Mouse (Mus musculus) neural tube, embryonic 11.5 days (tissue): ENCODE results near the gene Abcc4. TPM values are rescaled to one million over a fixed set of nuclear protein-coding genes. Genes with fewer than 3 reads are reported as not detected.
A peak's percentile ranks its signal among the peaks of the same experiment; 100 is the strongest.

Experiments
- ATAC-seq: fragments of 200-750 bp; cut with Nextera tagmentation; 2 replicates; pipeline ENCODE4 v1.8.0; 2017; ENCODE audit warnings: moderate number of reproducible peaks, mild to moderate bottlenecking, moderate TSS enrichment, moderate library complexity; ENCODE audit not compliant: insufficient read depth, low FRiP score, low TSS enrichment
- DNase-seq: peaks from one replicate; pipeline ENCODE4 v3.0.0-alpha.2; 2015; ENCODE audit warnings: low spot score
- H3K27ac ChIP-seq: fragments of 300-500 bp; sonication (generic); 2 replicates; pipeline ENCODE4 v1.5.1; 2014; ENCODE audit warnings: low read depth, mild to moderate bottlenecking, low read length
- H3K27me3 ChIP-seq: fragments of 300-500 bp; sonication (generic); 2 replicates; pipeline ENCODE4 v1.6.1; 2014; ENCODE audit warnings: mild to moderate bottlenecking, low read length, mixed read lengths; ENCODE audit not compliant: control insufficient read depth, insufficient read depth
- H3K36me3 ChIP-seq: fragments of 300-500 bp; sonication (generic); 2 replicates; pipeline ENCODE4 v1.6.1; 2014; ENCODE audit warnings: mild to moderate bottlenecking, low read length, moderate library complexity, mixed read lengths; ENCODE audit not compliant: control insufficient read depth, insufficient read depth
- H3K4me1 ChIP-seq: fragments of 300-500 bp; sonication (generic); 2 replicates; pipeline ENCODE4 v1.6.1; 2014; ENCODE audit warnings: low read length, mixed read lengths; ENCODE audit not compliant: control insufficient read depth, insufficient read depth
- H3K4me2 ChIP-seq: fragments of 300-500 bp; sonication (generic); 2 replicates; pipeline ENCODE4 v1.6.1; 2014; ENCODE audit warnings: low read depth, mild to moderate bottlenecking, moderate library complexity
- H3K4me3 ChIP-seq: fragments of 300-500 bp; sonication (generic); 2 replicates; pipeline ENCODE4 v1.5.1; 2014; ENCODE audit warnings: low read depth, low read length
- H3K9ac ChIP-seq: fragments of 300-500 bp; sonication (generic); 2 replicates; pipeline ENCODE4 v1.6.1; 2014; ENCODE audit warnings: mild to moderate bottlenecking, low read length
- H3K9me3 ChIP-seq: fragments of 300-500 bp; sonication (generic); 2 replicates; pipeline ENCODE4 v1.6.1; 2016; ENCODE audit warnings: low read length; ENCODE audit not compliant: control insufficient read depth
- WGBS: fragments of 180-500 bp; shearing (Covaris S2); extraction: QIAGEN DNeasy Blood & Tissue Kit; methylation state at CpG from one replicate; pipeline ENCODE4 v1.1.7; 2014; 5-methylcytosine and 5-hydroxymethylcytosine counted together
- polyA plus RNA-seq: library from polyadenylated mRNA; unstranded; fragments of >200 nt; fragmentation: Nextera tagmentation; extraction: Ambion mirVana; gene quantifications from 2 replicates; pipeline ENCODE4 v1.2.1, GENCODE M21; 2014

Abcc4 gene
- polyA plus RNA-seq, 1 experiment from 2014 or later: 3.3 TPM

- no peak for DNase-seq
- H3K4me2 ChIP-seq: peak overlapping the region; percentile 25; the same call in 1 of the 2 replicates
- H3K27me3 ChIP-seq: no peaks in the 10 kb centered on the region
- H3K36me3 ChIP-seq: no peaks in the 10 kb centered on the region
- WGBS: 53% methylated on average over 7 of the region's 7 CpGs
- peaks cover 10% of the 10 kb centered on the region; the same call in 1 of the 2 replicates for H3K4me1 ChIP-seq
- H3K27ac ChIP-seq: no peak overlapping the region
- ATAC-seq: 0 out of 2 replicates have a peak, but pooled peaks have one; percentile 49
- no peaks in the 10 kb centered on the region for H3K9me3 ChIP-seq
- H3K9ac ChIP-seq: no peak overlapping the region
- H3K4me3 ChIP-seq: no peak overlapping the region
These were observed 215.5 kb downstream of the Abcc4 start for GRCm38 (mm10) chr14:118490525-118490924.

- Histone ChIP-seq H3K9me3 (no peaks in the 10 kb centered on the region), H3K36me3 (no peaks in the 10 kb centered on the region), H3K4me2 (no peak overlapping the region), H3K4me1 (peaks cover 10% of the 10 kb centered on the region; the same call in 1 of the 2 replicates), H3K4me3 (no peak overlapping the region), H3K27me3 (no peaks in the 10 kb centered on the region), H3K9ac (no peak overlapping the region), H3K27ac (no peak overlapping the region)
- WGBS: 75% methylated on average over 11 of the region's 11 CpGs
- DNase-seq (no peak), ATAC-seq (no peak)
These were observed 219.7 kb downstream of the Abcc4 start for GRCm38 (mm10) chr14:118486349-118486748.

- DNase-seq: no peak
- WGBS: 94% methylated on average over 6 of the region's 6 CpGs
- no peaks in the 10 kb centered on the region for H3K27me3 ChIP-seq
- no peak for ATAC-seq
- no peaks in the 10 kb centered on the region for H3K36me3 ChIP-seq
- H3K9me3 ChIP-seq: no peaks in the 10 kb centered on the region
- H3K4me1 ChIP-seq: peaks cover 6% of the 10 kb centered on the region; the same call in 1 of the 2 replicates
- no peak overlapping the region for H3K4me3 ChIP-seq
- no peak overlapping the region for H3K9ac ChIP-seq
- no peak overlapping the region for H3K27ac ChIP-seq
- no peak overlapping the region for H3K4me2 ChIP-seq
These were observed 220.4 kb downstream of the Abcc4 start for GRCm38 (mm10) chr14:118485646-118486045.

GRCm38 (mm10) chr14:118482320-118482719 is 223.7 kb downstream of the Abcc4 start:
- H3K9ac ChIP-seq: no peak overlapping the region
- H3K4me2 ChIP-seq: no peak overlapping the region
- 86% methylated on average over 5 of the region's 5 CpGs for WGBS
- no peaks in the 10 kb centered on the region for H3K27me3 ChIP-seq
- H3K4me3 ChIP-seq: no peak overlapping the region
- no peak for ATAC-seq
- H3K27ac ChIP-seq: no peak overlapping the region
- no peaks in the 10 kb centered on the region for H3K9me3 ChIP-seq
- H3K36me3 ChIP-seq: no peaks in the 10 kb centered on the region
- DNase-seq: no peak
- no peaks in the 10 kb centered on the region for H3K4me1 ChIP-seq

GRCm38 (mm10) chr14:118481779-118482178 is 224.2 kb downstream of the Abcc4 start:
- no peak overlapping the region for H3K27ac ChIP-seq
- DNase-seq (no peak), ATAC-seq (no peak)
- no peaks in the 10 kb centered on the region for H3K27me3 ChIP-seq
- H3K9ac ChIP-seq: no peak overlapping the region
- H3K36me3 ChIP-seq: no peaks in the 10 kb centered on the region
- H3K9me3 ChIP-seq: no peaks in the 10 kb centered on the region
- H3K4me1 ChIP-seq: no peaks in the 10 kb centered on the region
- H3K4me2 ChIP-seq: no peak overlapping the region
- 71% methylated on average over 5 of the region's 5 CpGs for WGBS
- no peak overlapping the region for H3K4me3 ChIP-seq

- Histone ChIP-seq H3K4me1 (peaks cover 9% of the 10 kb centered on the region; the same call in 1 of the 2 replicates), H3K9me3 (0 out of 2 replicates have a peak, but pooled peaks cover 2% of the 10 kb centered on the region), H3K9ac (no peak overlapping the region), H3K36me3 (no peaks in the 10 kb centered on the region), H3K4me2 (no peak overlapping the region), H3K27ac (no peak overlapping the region), H3K4me3 (no peak overlapping the region), H3K27me3 (peaks cover 6% of the 10 kb centered on the region; the same call in 1 of the 2 replicates)
- ATAC-seq (no peak), DNase-seq (no peak)
- WGBS: 89% methylated on average over 3 of the region's 3 CpGs
These were observed 229.7 kb downstream of the Abcc4 start for GRCm38 (mm10) chr14:118476329-118476728.

- no peak for DNase-seq
- 32% methylated on average over 7 of the region's 7 CpGs for WGBS
- no peaks in the 10 kb centered on the region for H3K36me3 ChIP-seq
- H3K4me1 ChIP-seq: peaks cover 9% of the 10 kb centered on the region; the same call in 1 of the 2 replicates
- H3K9me3 ChIP-seq: 0 out of 2 replicates have a peak, but pooled peaks cover 3% of the 10 kb centered on the region
- H3K27me3 ChIP-seq: peaks cover 6% of the 10 kb centered on the region; the same call in 1 of the 2 replicates
- no peak for ATAC-seq
- no peak overlapping the region for H3K27ac ChIP-seq
- no peak overlapping the region for H3K4me3 ChIP-seq
- no peak overlapping the region for H3K4me2 ChIP-seq
- H3K9ac ChIP-seq: no peak overlapping the region
These were observed 230.9 kb downstream of the Abcc4 start for GRCm38 (mm10) chr14:118475100-118475454.

- H3K9me3 ChIP-seq: 0 out of 2 replicates have a peak, but pooled peaks cover 3% of the 10 kb centered on the region
- H3K36me3 ChIP-seq: no peaks in the 10 kb centered on the region
- H3K9ac ChIP-seq: peak overlapping the region; percentile 39
- DNase-seq (no peak), ATAC-seq (peak; percentile 24; the same call in 1 of the 2 replicates)
- WGBS: 13% methylated on average over 26 of the region's 26 CpGs
- H3K27ac ChIP-seq: no peak overlapping the region
- peaks cover 6% of the 10 kb centered on the region; the same call in 1 of the 2 replicates for H3K27me3 ChIP-seq
- H3K4me3 ChIP-seq: peak overlapping the region; percentile 52
- H3K4me2 ChIP-seq: peak overlapping the region; percentile 92
- peaks cover 9% of the 10 kb centered on the region; the same call in 1 of the 2 replicates for H3K4me1 ChIP-seq
These were observed 231.6 kb downstream of the Abcc4 start for GRCm38 (mm10) chr14:118474226-118475099.
